Mouse (Mus musculus) forebrain, embryonic 14.5 days (tissue): ENCODE measurements around the gene Nol4l. TPM values are rescaled to one million over a fixed set of nuclear protein-coding genes. Genes with fewer than 3 reads are reported as not detected.

Experiments used
- ATAC-seq: fragments of 200-750 bp; cut with Nextera tagmentation; 2 replicates; pipeline ENCODE4 v1.8.0; 2017; ENCODE audit warnings: mild to moderate bottlenecking, moderate library complexity
- DNase-seq: peaks from one replicate; pipeline ENCODE4 v3.0.0-alpha.2; 2015; ENCODE audit warnings: low spot score
- H3K27ac ChIP-seq: fragments of 300-500 bp; sonication (generic); 2 replicates; pipeline ENCODE4 v1.5.1; 2014; ENCODE audit warnings: low read depth, mild to moderate bottlenecking, control low read depth, low read length, moderate library complexity
- H3K27me3 ChIP-seq: fragments of 300-500 bp; sonication (generic); replicated peaks from 2 replicates; pipeline ENCODE4 v1.6.1; 2014; ENCODE audit warnings: low read length, control low read depth, mixed read lengths; ENCODE audit not compliant: control insufficient read depth, insufficient read depth
- H3K36me3 ChIP-seq: fragments of 300-500 bp; sonication (generic); 2 replicates; pipeline ENCODE4 v1.6.1; 2014; ENCODE audit warnings: low read length, control low read depth; ENCODE audit not compliant: control insufficient read depth, insufficient read depth
- H3K4me1 ChIP-seq: fragments of 300-500 bp; sonication (generic); 2 replicates; pipeline ENCODE4 v1.6.1; 2014; ENCODE audit warnings: antibody characterized with exemption, low read length, control low read depth; ENCODE audit not compliant: control insufficient read depth, insufficient read depth
- H3K4me2 ChIP-seq: fragments of 300-500 bp; sonication (generic); 2 replicates; pipeline ENCODE4 v1.6.1; 2014; ENCODE audit warnings: mild to moderate bottlenecking, control low read depth, low read length
- H3K4me3 ChIP-seq: fragments of 300-500 bp; sonication (generic); 2 replicates; pipeline ENCODE4 v1.5.1; 2014; ENCODE audit warnings: low read depth, low read length, control low read depth
- H3K9ac ChIP-seq: fragments of 300-500 bp; sonication (generic); 2 replicates; pipeline ENCODE4 v1.6.1; 2014; ENCODE audit warnings: mild to moderate bottlenecking, low read length, control low read depth, moderate library complexity
- H3K9me3 ChIP-seq: fragments of 300-500 bp; sonication (generic); replicated peaks from 2 replicates; pipeline ENCODE4 v1.6.1; 2016; ENCODE audit warnings: low read length, control low read depth, mixed read lengths; ENCODE audit not compliant: control insufficient read depth
- WGBS: fragments of 180-500 bp; shearing (Covaris S2); extraction: QIAGEN DNeasy Blood & Tissue Kit; methylation state at CpG from one replicate; pipeline ENCODE4 v1.1.7; 2014; 5-methylcytosine and 5-hydroxymethylcytosine counted together
- polyA plus RNA-seq: library from polyadenylated mRNA; unstranded; fragments of >200 nt; fragmentation: Nextera tagmentation; extraction: Ambion mirVana; gene quantifications from 2 replicates; pipeline ENCODE4 v1.2.1, GENCODE M21; 2014

The Nol4l gene
- polyA plus RNA-seq, 1 experiment from 2014 or later, result 31.4 TPM

GRCm38 (mm10) chr2:153560664-153561541 is 31.1 kb upstream of the Nol4l start:
- H3K27me3 ChIP-seq, result no peaks in the 10 kb centered on the region
- H3K9me3 ChIP-seq, result no peaks in the 10 kb centered on the region
- peak; percentile 66 for DNase-seq
- peak overlapping the region; percentile 8; the same call in 1 of the 2 replicates for H3K4me3 ChIP-seq
- H3K27ac ChIP-seq, result peak overlapping the region; percentile 63
- 9% methylated on average over 20 of the region's 21 CpGs for WGBS
- ATAC-seq, result peak; percentile 84
- peak overlapping the region; percentile 46 for H3K4me2 ChIP-seq
- H3K36me3 ChIP-seq, result no peaks in the 10 kb centered on the region
- peak overlapping the region; percentile 53 for H3K9ac ChIP-seq
- peaks cover 24% of the 10 kb centered on the region for H3K4me1 ChIP-seq

- no peaks in the 10 kb centered on the region for H3K9me3 ChIP-seq
- H3K36me3 ChIP-seq, result no peaks in the 10 kb centered on the region
- ATAC-seq, result no peak
- no peak overlapping the region for H3K4me3 ChIP-seq
- no peak for DNase-seq
- no peak overlapping the region for H3K4me2 ChIP-seq
- no peak overlapping the region for H3K27ac ChIP-seq
- peaks cover 24% of the 10 kb centered on the region for H3K4me1 ChIP-seq
- WGBS, result 51% methylated on average over 8 of the region's 8 CpGs
- no peak overlapping the region for H3K9ac ChIP-seq
- no peaks in the 10 kb centered on the region for H3K27me3 ChIP-seq
Observed at GRCm38 (mm10) chr2:153559613-153560152, 29.9 kb upstream of the Nol4l start.

GRCm38 (mm10) chr2:153558464-153558863 is 28.7 kb upstream of the Nol4l start:
- Histone ChIP-seq H3K4me3 (no peak overlapping the region), H3K27ac (no peak overlapping the region), H3K4me1 (peaks cover 24% of the 10 kb centered on the region), H3K4me2 (no peak overlapping the region), H3K9ac (no peak overlapping the region), H3K9me3 (no peaks in the 10 kb centered on the region), H3K36me3 (no peaks in the 10 kb centered on the region), H3K27me3 (no peaks in the 10 kb centered on the region)
- DNase-seq (no peak), ATAC-seq (no peak)
- 76% methylated on average over 6 of the region's 6 CpGs for WGBS

- DNase-seq (no peak), ATAC-seq (no peak)
- H3K4me1 ChIP-seq, result peaks cover 24% of the 10 kb centered on the region
- no peak overlapping the region for H3K27ac ChIP-seq
- no peaks in the 10 kb centered on the region for H3K27me3 ChIP-seq
- no peaks in the 10 kb centered on the region for H3K36me3 ChIP-seq
- H3K9ac ChIP-seq, result no peak overlapping the region
- no peaks in the 10 kb centered on the region for H3K9me3 ChIP-seq
- no peak overlapping the region for H3K4me3 ChIP-seq
- H3K4me2 ChIP-seq, result no peak overlapping the region
- 88% methylated on average over 4 of the region's 4 CpGs for WGBS
Observed at GRCm38 (mm10) chr2:153557259-153557658, 27.5 kb upstream of the Nol4l start.

GRCm38 (mm10) chr2:153556208-153556607 is 26.4 kb upstream of the Nol4l start:
- H3K4me3 ChIP-seq, result no peak overlapping the region
- no peaks in the 10 kb centered on the region for H3K36me3 ChIP-seq
- H3K27ac ChIP-seq, result no peak overlapping the region
- no peaks in the 10 kb centered on the region for H3K27me3 ChIP-seq
- peaks cover 19% of the 10 kb centered on the region for H3K4me1 ChIP-seq
- DNase-seq, result no peak
- no peak for ATAC-seq
- H3K9me3 ChIP-seq, result no peaks in the 10 kb centered on the region
- H3K4me2 ChIP-seq, result no peak overlapping the region
- 71% methylated on average over 9 of the region's 9 CpGs for WGBS
- H3K9ac ChIP-seq, result no peak overlapping the region

- Histone ChIP-seq H3K4me1 (peaks cover 2% of the 10 kb centered on the region), H3K9me3 (no peaks in the 10 kb centered on the region), H3K4me3 (no peak overlapping the region), H3K9ac (no peak overlapping the region), H3K27ac (no peak overlapping the region), H3K36me3 (no peaks in the 10 kb centered on the region), H3K27me3 (no peaks in the 10 kb centered on the region), H3K4me2 (no peak overlapping the region)
- DNase-seq (no peak), ATAC-seq (no peak)
- WGBS, result 83% methylated on average over 7 of the region's 7 CpGs
Observed at GRCm38 (mm10) chr2:153554543-153554942, 24.8 kb upstream of the Nol4l start.

GRCm38 (mm10) chr2:153549486-153549885 is 19.7 kb upstream of the Nol4l start:
- DNase-seq (no peak), ATAC-seq (no peak)
- no peak overlapping the region for H3K4me2 ChIP-seq
- H3K9ac ChIP-seq, result no peak overlapping the region
- 71% methylated on average over 8 of the region's 8 CpGs for WGBS
- no peaks in the 10 kb centered on the region for H3K36me3 ChIP-seq
- H3K4me3 ChIP-seq, result no peak overlapping the region
- no peaks in the 10 kb centered on the region for H3K27me3 ChIP-seq
- no peaks in the 10 kb centered on the region for H3K9me3 ChIP-seq
- H3K4me1 ChIP-seq, result peaks cover 13% of the 10 kb centered on the region
- H3K27ac ChIP-seq, result no peak overlapping the region

GRCm38 (mm10) chr2:153548221-153548923 is 18.6 kb upstream of the Nol4l start:
- H3K9me3 ChIP-seq, result no peaks in the 10 kb centered on the region
- H3K4me1 ChIP-seq, result peaks cover 13% of the 10 kb centered on the region
- 29% methylated on average over 14 of the region's 14 CpGs for WGBS
- H3K27ac ChIP-seq, result peak overlapping the region; percentile 9; the same call in 1 of the 2 replicates
- ATAC-seq (peak; percentile 38), DNase-seq (peak; percentile 58)
- no peak overlapping the region for H3K4me3 ChIP-seq
- no peak overlapping the region for H3K9ac ChIP-seq
- no peak overlapping the region for H3K4me2 ChIP-seq
- no peaks in the 10 kb centered on the region for H3K27me3 ChIP-seq
- no peaks in the 10 kb centered on the region for H3K36me3 ChIP-seq
